Mouse (Mus musculus): ENCODE results near the gene Neurl2. TPM values are rescaled to one million over a fixed set of nuclear protein-coding genes. Genes with fewer than 3 reads are reported as not detected.

Gene Neurl2
- polyA plus RNA-seq, 1 experiment from 2014 or later: 5.4 TPM

DNA sequence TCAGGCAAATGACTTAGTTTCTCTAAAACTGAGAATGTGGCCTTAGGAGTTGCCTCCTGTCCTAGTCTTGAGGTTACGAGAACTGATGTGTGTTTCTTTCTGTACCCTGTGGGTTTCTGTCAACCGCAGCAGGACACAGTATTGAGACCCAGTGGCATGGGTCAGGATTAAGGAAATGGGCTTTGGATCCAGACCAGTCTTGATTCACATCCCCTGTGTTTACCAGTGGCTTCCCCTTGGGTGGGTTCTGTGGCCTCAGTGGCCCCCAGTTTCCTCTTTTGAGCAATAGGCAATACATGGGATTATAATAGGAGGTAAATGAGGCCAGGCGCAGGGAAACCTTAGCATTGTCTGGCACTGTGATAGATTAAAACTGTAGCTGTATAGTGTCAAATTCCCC is 46.2 kb downstream of the Neurl2 start:
- peaks cover 30% of the 10 kb centered on the region for H3K36me3 ChIP-seq (replicated peaks)
- WGBS: 85% methylated on average over 3 of the region's 3 CpGs
- H3K4me3 ChIP-seq: peak overlapping the region; percentile 23; the same call in 1 of the 2 replicates

DNA sequence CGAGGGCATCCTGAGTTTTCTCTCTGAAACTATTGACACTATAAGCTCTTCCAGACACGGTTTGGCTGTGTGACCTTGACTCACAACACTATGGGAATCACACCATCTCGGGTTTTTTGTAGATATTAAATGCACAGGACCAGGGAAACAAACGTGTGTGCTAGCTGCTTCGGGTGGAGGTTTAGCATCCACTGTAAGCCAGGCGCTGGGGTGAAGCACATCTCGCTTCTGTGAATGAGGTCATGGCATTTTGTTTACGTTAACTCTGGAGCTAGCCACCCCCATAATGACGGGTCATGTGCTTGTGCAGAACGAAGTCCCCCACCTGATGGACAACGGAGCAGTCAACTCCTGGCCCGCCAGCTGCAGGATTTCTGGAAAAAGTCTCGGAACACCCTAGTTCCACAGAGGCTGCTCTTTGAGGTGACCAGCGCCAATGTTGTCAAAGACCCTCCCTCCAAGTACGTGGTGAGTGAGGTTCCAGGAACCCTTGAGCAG is 46.8 kb downstream of the Neurl2 start:
- no peaks in the 10 kb centered on the region for H3K9me3 ChIP-seq
- peaks cover 24% of the 10 kb centered on the region for H3K36me3 ChIP-seq (replicated peaks)
- DNase-seq (ENCODE audit: low spot score): no peak
- H3K27ac ChIP-seq (replicated peaks): peak overlapping the region; percentile 87
- peaks cover 36% of the 10 kb centered on the region for H3K4me1 ChIP-seq
- H3K27me3 ChIP-seq (replicated peaks; ENCODE audit: low read depth, poor library complexity, severe bottlenecking): peaks cover 13% of the 10 kb centered on the region; the same call in 1 of the 2 replicates
- 9% methylated on average over 15 of the region's 15 CpGs for WGBS
- peak overlapping the region; percentile 79 for H3K4me3 ChIP-seq

More for the DNA sequence above, 46.2 kb downstream of the Neurl2 start:
- Histone ChIP-seq H3K9me3 (no peaks in the 10 kb centered on the region), H3K4me1 (peaks cover 36% of the 10 kb centered on the region), H3K27me3 (replicated peaks; ENCODE audit: low read depth, poor library complexity, severe bottlenecking) (peaks cover 13% of the 10 kb centered on the region; the same call in 1 of the 2 replicates), H3K27ac (replicated peaks) (no peak overlapping the region)
- DNase-seq (ENCODE audit: low spot score): no peak

DNA sequence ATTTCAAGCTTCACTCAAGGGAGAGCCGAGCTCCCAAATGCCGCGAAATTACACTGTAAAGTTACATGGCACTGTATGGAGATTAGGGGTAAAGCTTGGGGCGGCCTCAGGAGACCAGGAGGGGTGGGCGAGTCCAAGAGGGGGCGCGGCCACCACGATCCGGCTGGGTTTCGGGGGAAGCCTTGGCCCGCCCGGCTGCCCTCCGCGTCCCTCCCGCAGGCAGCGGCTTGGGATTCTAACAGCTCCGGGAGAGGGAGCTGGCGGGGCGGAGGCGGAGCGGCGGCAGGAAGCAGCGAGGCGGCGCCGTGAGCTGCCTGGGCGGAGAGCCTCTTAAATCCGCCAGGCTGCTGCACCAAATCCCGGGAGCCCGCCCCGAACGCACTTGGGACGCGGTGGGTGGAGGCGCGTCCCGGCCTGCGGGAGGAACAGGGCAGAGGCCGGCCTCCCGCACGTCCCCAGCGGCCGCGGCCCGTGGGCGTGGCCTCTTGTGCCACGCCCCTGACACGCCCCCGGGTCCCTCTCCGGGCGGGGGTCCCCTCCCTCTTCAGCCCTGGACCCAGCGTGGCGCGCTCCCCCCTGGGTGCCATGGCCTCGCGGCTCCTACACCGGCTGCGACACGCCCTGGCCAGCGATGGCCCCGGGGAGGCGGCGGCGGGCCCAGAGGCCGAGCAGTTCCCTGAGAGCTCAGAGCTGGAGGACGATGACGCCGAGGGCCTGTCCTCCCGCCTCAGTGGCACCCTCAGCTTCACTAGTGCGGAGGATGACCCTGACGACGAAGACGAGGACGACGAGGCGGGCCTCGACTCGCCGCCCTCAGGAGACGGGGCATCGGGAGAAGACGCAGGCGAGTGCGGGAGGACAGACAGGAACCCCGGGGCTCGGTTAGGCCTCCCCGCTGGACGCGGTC is 47.5 kb downstream of the Neurl2 start, which contains the start of gene Snx21:
Snx21 (plus strand) TSS at position 343 of the 907 bp plus-strand sequence.
- Histone ChIP-seq H3K9me3 (no peaks in the 10 kb centered on the region), H3K36me3 (replicated peaks) (peaks cover 18% of the 10 kb centered on the region; the same call in 1 of the 2 replicates), H3K4me3 (peak within 1 kb of the TSS; percentile 79), H3K4me1 (peaks cover 36% of the 10 kb centered on the region), H3K27ac (replicated peaks) (peak within 1 kb of the TSS; percentile 87), H3K27me3 (replicated peaks; ENCODE audit: low read depth, poor library complexity, severe bottlenecking) (peaks cover 13% of the 10 kb centered on the region; the same call in 1 of the 2 replicates)
- peak; percentile 92 for DNase-seq (ENCODE audit: low spot score)
- under 1% methylated on average over 89 of the region's 89 CpGs for WGBS

DNA sequence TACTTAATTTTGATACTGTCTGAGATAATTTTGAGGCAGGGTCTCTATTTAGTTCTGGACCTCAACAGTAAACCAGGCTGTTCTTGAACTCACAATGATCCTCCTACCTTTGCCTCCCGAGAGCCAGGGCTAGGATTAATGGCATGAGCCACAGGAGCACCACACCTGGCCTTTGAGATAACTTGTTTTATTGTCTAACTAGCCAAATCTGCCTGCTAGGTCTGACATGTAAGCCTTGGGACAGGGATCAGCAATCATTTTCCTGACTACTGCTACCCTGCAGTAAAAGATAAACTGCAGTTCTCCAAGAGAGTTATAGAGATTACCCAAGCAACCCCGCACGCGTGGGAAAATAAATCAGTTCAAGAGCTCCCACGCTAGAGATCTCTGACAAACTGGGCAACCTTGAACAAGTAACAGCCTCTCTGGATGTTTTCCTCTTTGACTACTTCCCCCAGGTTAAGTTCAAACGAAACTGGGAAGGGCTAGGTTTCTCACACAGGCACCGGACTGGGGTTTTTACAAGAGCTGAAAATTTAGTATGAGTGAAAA is 48.3 kb downstream of the Neurl2 start:
- peaks cover 13% of the 10 kb centered on the region; the same call in 1 of the 2 replicates for H3K27me3 ChIP-seq (replicated peaks; ENCODE audit: low read depth, poor library complexity, severe bottlenecking)
- H3K4me3 ChIP-seq: peak overlapping the region; percentile 79
- no peak for DNase-seq (ENCODE audit: low spot score)
- H3K4me1 ChIP-seq: peaks cover 36% of the 10 kb centered on the region
- peaks cover 12% of the 10 kb centered on the region; the same call in 1 of the 2 replicates for H3K36me3 ChIP-seq (replicated peaks)
- 20% methylated on average over 7 of the region's 7 CpGs for WGBS
- H3K27ac ChIP-seq (replicated peaks): peak overlapping the region; percentile 87; the same call in 1 of the 2 replicates
- no peaks in the 10 kb centered on the region for H3K9me3 ChIP-seq

DNA sequence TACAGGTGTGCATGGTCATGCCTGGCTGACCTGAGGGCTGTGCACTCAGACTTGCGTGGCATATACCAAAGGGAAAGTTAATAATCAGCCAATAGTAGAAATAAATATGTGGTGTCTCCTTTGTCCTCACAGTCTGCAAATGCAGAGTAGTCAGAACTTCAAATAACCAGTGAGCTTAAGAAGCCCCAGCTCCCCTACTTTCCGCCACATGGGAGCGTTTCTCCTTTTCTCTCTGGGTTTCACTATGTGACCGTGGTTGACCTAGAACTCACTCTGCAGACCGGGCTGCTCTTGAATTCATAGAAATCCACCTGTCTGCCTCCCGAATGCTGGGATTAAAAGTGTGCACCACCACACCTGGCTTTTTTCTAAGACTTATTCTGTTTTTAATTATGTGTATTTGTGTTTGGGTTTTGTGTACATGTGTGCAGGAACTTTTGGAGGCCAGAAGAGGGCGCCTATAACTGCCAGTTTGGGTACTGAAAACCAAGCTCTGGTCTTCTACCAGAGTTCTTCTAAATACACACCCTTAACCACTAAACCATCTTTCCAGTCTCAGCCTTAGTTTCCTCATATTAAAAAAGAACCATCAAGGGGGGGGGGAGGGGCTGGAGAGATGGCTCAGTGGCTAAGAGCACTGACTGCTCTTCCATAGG is 49.2 kb downstream of the Neurl2 start:
- WGBS: 75% methylated on average over 7 of the region's 7 CpGs
- Histone ChIP-seq H3K27me3 (replicated peaks; ENCODE audit: low read depth, poor library complexity, severe bottlenecking) (peaks cover 13% of the 10 kb centered on the region; the same call in 1 of the 2 replicates), H3K4me3 (no peak overlapping the region), H3K4me1 (peaks cover 36% of the 10 kb centered on the region), H3K27ac (replicated peaks) (no peak overlapping the region), H3K9me3 (no peaks in the 10 kb centered on the region), H3K36me3 (replicated peaks) (peaks cover 8% of the 10 kb centered on the region; the same call in 1 of the 2 replicates)
- DNase-seq (ENCODE audit: low spot score): no peak

DNA sequence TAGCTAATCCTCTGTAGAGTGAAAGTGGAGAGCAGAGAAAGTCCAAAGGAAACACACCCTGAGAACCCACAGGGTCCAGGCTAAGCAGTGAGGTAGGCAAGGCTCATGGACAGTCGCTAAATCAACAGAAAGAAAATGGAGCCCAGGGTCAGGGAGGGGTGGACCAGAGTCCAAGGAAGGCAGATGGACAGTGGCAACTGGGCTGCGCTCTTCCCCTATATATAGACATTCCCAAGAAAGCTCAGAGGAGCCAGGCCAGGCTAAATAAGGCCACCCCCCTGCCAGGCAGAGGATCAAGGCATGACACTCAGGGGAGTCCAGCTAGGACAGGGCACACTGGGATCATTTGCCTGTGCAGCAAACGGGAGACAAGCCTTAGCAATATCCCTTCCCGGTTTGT is 51.4 kb downstream of the Neurl2 start:
- H3K27me3 ChIP-seq (replicated peaks; ENCODE audit: low read depth, poor library complexity, severe bottlenecking): peaks cover 19% of the 10 kb centered on the region; the same call in 1 of the 2 replicates
- 74% methylated on average over 4 of the region's 4 CpGs for WGBS

More for the DNA sequence above, 51.4 kb downstream of the Neurl2 start:
- Histone ChIP-seq H3K4me1 (peaks cover 23% of the 10 kb centered on the region), H3K4me3 (no peak overlapping the region), H3K27ac (replicated peaks) (no peak overlapping the region), H3K9me3 (no peaks in the 10 kb centered on the region), H3K36me3 (replicated peaks) (no peaks in the 10 kb centered on the region)
- DNase-seq (ENCODE audit: low spot score): no peak

Other genes starting within 250 kb of the Neurl2 start
- gene Wfdc6a, start 248.0 kb downstream of the Neurl2 start, polyA plus RNA-seq (2016; fragmentation: Nextera tagmentation; extraction: Ambion mirVana): not detected in 2 replicates
- not detected in 2 replicates for gene Eppin, start 239.9 kb downstream of the Neurl2 start, polyA plus RNA-seq (2016; fragmentation: Nextera tagmentation; extraction: Ambion mirVana)
- gene Wfdc6b, start 219.9 kb downstream of the Neurl2 start, polyA plus RNA-seq (2016; fragmentation: Nextera tagmentation; extraction: Ambion mirVana): not detected in 2 replicates
- gene Wfdc8, start 219.8 kb downstream of the Neurl2 start, polyA plus RNA-seq (2016; fragmentation: Nextera tagmentation; extraction: Ambion mirVana): not detected in 2 replicates
- not detected in 2 replicates for gene Wfdc16, start 194.7 kb downstream of the Neurl2 start, polyA plus RNA-seq (2016; fragmentation: Nextera tagmentation; extraction: Ambion mirVana)
- not detected in 2 replicates for gene Wfdc10, start 177.4 kb downstream of the Neurl2 start, polyA plus RNA-seq (2016; fragmentation: Nextera tagmentation; extraction: Ambion mirVana)
- gene Wfdc9, start 176.9 kb downstream of the Neurl2 start, polyA plus RNA-seq (2016; fragmentation: Nextera tagmentation; extraction: Ambion mirVana): not detected in 2 replicates
- not detected in 2 replicates for gene Wfdc11, start 159.4 kb downstream of the Neurl2 start, polyA plus RNA-seq (2016; fragmentation: Nextera tagmentation; extraction: Ambion mirVana)
- gene Wfdc13, start 148.3 kb downstream of the Neurl2 start, polyA plus RNA-seq (2016; fragmentation: Nextera tagmentation; extraction: Ambion mirVana): 0.14 TPM in 1 of 2 replicates, not detected in the other
- not detected in 2 replicates for gene Spint4, start 135.0 kb downstream of the Neurl2 start, polyA plus RNA-seq (2016; fragmentation: Nextera tagmentation; extraction: Ambion mirVana)
- gene Spint5, start 118.2 kb downstream of the Neurl2 start, polyA plus RNA-seq (2016; fragmentation: Nextera tagmentation; extraction: Ambion mirVana): not detected in 2 replicates
- gene Wfdc3, start 87.5 kb downstream of the Neurl2 start, polyA plus RNA-seq (2016; fragmentation: Nextera tagmentation; extraction: Ambion mirVana): 0.87 and 0.95 TPM in 2 replicates
- gene Dnttip1, start 87.5 kb downstream of the Neurl2 start, polyA plus RNA-seq (2016; fragmentation: Nextera tagmentation; extraction: Ambion mirVana): 85.1 and 88.8 TPM in 2 replicates
- gene Ube2c, start 63.6 kb downstream of the Neurl2 start, polyA plus RNA-seq (2016; fragmentation: Nextera tagmentation; extraction: Ambion mirVana): 571 and 605 TPM in 2 replicates
- gene Tnnc2, start 53.5 kb downstream of the Neurl2 start, polyA plus RNA-seq (2016; fragmentation: Nextera tagmentation; extraction: Ambion mirVana): not detected in 2 replicates
- gene Snx21, start 47.6 kb downstream of the Neurl2 start, polyA plus RNA-seq (2016; fragmentation: Nextera tagmentation; extraction: Ambion mirVana): 10.7 and 11.9 TPM in 2 replicates
- gene Acot8, start 28.6 kb downstream of the Neurl2 start, polyA plus RNA-seq (2016; fragmentation: Nextera tagmentation; extraction: Ambion mirVana): 13.9 and 15.8 TPM in 2 replicates
- 8.5 and 8.6 TPM in 2 replicates for gene Zswim3, start 28.4 kb downstream of the Neurl2 start, polyA plus RNA-seq (2016; fragmentation: Nextera tagmentation; extraction: Ambion mirVana)
- 24.2 and 27.1 TPM in 2 replicates for gene Zswim1, start 10.8 kb downstream of the Neurl2 start, polyA plus RNA-seq (2016; fragmentation: Nextera tagmentation; extraction: Ambion mirVana)
- gene Spata25, start 4.9 kb downstream of the Neurl2 start, polyA plus RNA-seq (2016; fragmentation: Nextera tagmentation; extraction: Ambion mirVana): not detected in 2 replicates
- gene Ctsa, start 583 bp downstream of the Neurl2 start, polyA plus RNA-seq (2016; fragmentation: Nextera tagmentation; extraction: Ambion mirVana): 95.8 and 100 TPM in 2 replicates
- 36.7 and 40.7 TPM in 2 replicates for gene Pltp, start 24.3 kb upstream of the Neurl2 start, polyA plus RNA-seq (2016; fragmentation: Nextera tagmentation; extraction: Ambion mirVana)
- gene Pcif1, start 45.8 kb upstream of the Neurl2 start, polyA plus RNA-seq (2016; fragmentation: Nextera tagmentation; extraction: Ambion mirVana): 77.2 and 81.2 TPM in 2 replicates
- 17.4 and 18.2 TPM in 2 replicates for gene Zfp335, start 78.3 kb upstream of the Neurl2 start, polyA plus RNA-seq (2016; fragmentation: Nextera tagmentation; extraction: Ambion mirVana)
- gene Mmp9, start 107.3 kb upstream of the Neurl2 start, polyA plus RNA-seq (2016; fragmentation: Nextera tagmentation; extraction: Ambion mirVana): 0.28 and 0.77 TPM in 2 replicates
- 1.5 and 1.7 TPM in 2 replicates for gene Slc12a5, start 127.3 kb upstream of the Neurl2 start, polyA plus RNA-seq (2016; fragmentation: Nextera tagmentation; extraction: Ambion mirVana)
- gene Ncoa5, start 201.4 kb upstream of the Neurl2 start, polyA plus RNA-seq (2016; fragmentation: Nextera tagmentation; extraction: Ambion mirVana): 98.9 TPM in 2 replicates
- gene Cd40, start 222.2 kb upstream of the Neurl2 start, polyA plus RNA-seq (2016; fragmentation: Nextera tagmentation; extraction: Ambion mirVana): 5.0 and 6.2 TPM in 2 replicates

Measured in embryonic facial prominence, embryonic 10.5 days (tissue).